Mouse (Mus musculus) limb, embryonic 11.5 days (tissue): Measurements from ENCODE around the gene Cst11. TPM values are rescaled to one million over a fixed set of nuclear protein-coding genes. Genes with fewer than 3 reads are reported as not detected.
"Not testable (repeated sequence)": the region's sequence is repeated elsewhere in the genome, so short reads cannot be mapped to it uniquely, and the experiment has no call there.

Source experiments
- ATAC-seq: fragments of 200-750 bp; cut with Nextera tagmentation; 2 replicates; pipeline ENCODE4 v1.8.0; 2017; ENCODE audit warnings: low read depth; ENCODE audit not compliant: insufficient number of reproducible peaks, low FRiP score, low TSS enrichment
- DNase-seq: peaks from one replicate; pipeline ENCODE4 v3.0.0-alpha.2; 2015; ENCODE audit warnings: low spot score
- H3K27ac ChIP-seq: fragments of 300-500 bp; sonication (generic); replicated peaks from 2 replicates; pipeline ENCODE4 v1.5.1; 2014; ENCODE audit warnings: low read depth, mild to moderate bottlenecking, low read length
- H3K27me3 ChIP-seq: fragments of 300-500 bp; sonication (generic); 2 replicates; pipeline ENCODE4 v1.6.1; 2014; ENCODE audit warnings: mild to moderate bottlenecking, low read length, mixed read lengths; ENCODE audit not compliant: control insufficient read depth, insufficient read depth
- H3K36me3 ChIP-seq: fragments of 300-500 bp; sonication (generic); 2 replicates; pipeline ENCODE4 v1.6.1; 2014; ENCODE audit warnings: mild to moderate bottlenecking, low read length, moderate library complexity, mixed read lengths; ENCODE audit not compliant: control insufficient read depth, insufficient read depth
- H3K4me1 ChIP-seq: fragments of 300-500 bp; sonication (generic); 2 replicates; pipeline ENCODE4 v1.6.1; 2014; ENCODE audit warnings: low read length, mixed read lengths; ENCODE audit not compliant: control insufficient read depth, insufficient read depth
- H3K4me2 ChIP-seq: fragments of 300-500 bp; sonication (generic); 2 replicates; pipeline ENCODE4 v1.6.1; 2014; ENCODE audit warnings: low read depth, mild to moderate bottlenecking, moderate library complexity; ENCODE audit not compliant: severe bottlenecking
- H3K4me3 ChIP-seq: fragments of 300-500 bp; sonication (generic); 2 replicates; pipeline ENCODE4 v1.5.1; 2014; ENCODE audit warnings: low read depth, low read length
- H3K9ac ChIP-seq: fragments of 300-500 bp; sonication (generic); 2 replicates; pipeline ENCODE4 v1.6.1; 2014; ENCODE audit warnings: mild to moderate bottlenecking, low read length
- H3K9me3 ChIP-seq: fragments of 300-500 bp; sonication (generic); 2 replicates; pipeline ENCODE4 v1.6.1; 2016; ENCODE audit warnings: low read length; ENCODE audit not compliant: control insufficient read depth
- WGBS: fragments of 180-500 bp; shearing (Covaris S2); extraction: QIAGEN DNeasy Blood & Tissue Kit; methylation state at CpG from one replicate; pipeline ENCODE4 v1.1.7; 2014; 5-methylcytosine and 5-hydroxymethylcytosine counted together
- polyA plus RNA-seq: library from polyadenylated mRNA; unstranded; fragments of >200 nt; fragmentation: Nextera tagmentation; extraction: Ambion mirVana; gene quantifications from 2 replicates; pipeline ENCODE4 v1.2.1, GENCODE M21; 2014

The Cst11 gene
- polyA plus RNA-seq = not detected in 2 replicates

GRCm38 (mm10) chr2:148771397-148771796 is at the start of gene Cst11:
Cst11 (minus strand) TSS chr2:148771497.
- not testable (repeated sequence) for H3K9me3 ChIP-seq, H3K4me1 ChIP-seq, H3K4me2 ChIP-seq, H3K27ac ChIP-seq, DNase-seq, H3K27me3 ChIP-seq, H3K4me3 ChIP-seq, H3K36me3 ChIP-seq, ATAC-seq, H3K9ac ChIP-seq
- 88% methylated on average over 4 of the region's 4 CpGs for WGBS

- ATAC-seq = no peak
- H3K4me3 ChIP-seq = no peak within 1 kb of the TSS
Observed at GRCm38 (mm10) chr2:148819909-148820308, 48.6 kb upstream of the Cst11 start, which contains the start of gene Cst13. Cst13 (plus strand) TSS chr2:148820081.

GRCm38 (mm10) chr2:148806696-148807095 is 35.4 kb upstream of the Cst11 start:
- ATAC-seq = no peak; the same call in 1 of the 2 replicates
- Histone ChIP-seq H3K4me2 (no peak overlapping the region), H3K9ac (no peak overlapping the region), H3K36me3 (no peaks in the 10 kb centered on the region), H3K27ac (no peak overlapping the region), H3K4me1 (no peaks in the 10 kb centered on the region), H3K27me3 (no peaks in the 10 kb centered on the region), H3K4me3 (no peak overlapping the region), H3K9me3 (no peaks in the 10 kb centered on the region)
- no peak for DNase-seq
- 69% methylated on average over 6 of the region's 6 CpGs for WGBS

More at GRCm38 (mm10) chr2:148819909-148820308, 48.6 kb upstream of the Cst11 start, which contains the start of gene Cst13:
- Histone ChIP-seq H3K27me3 (no peaks in the 10 kb centered on the region), H3K4me2 (no peak within 1 kb of the TSS), H3K9me3 (no peaks in the 10 kb centered on the region), H3K4me1 (no peaks in the 10 kb centered on the region), H3K9ac (no peak within 1 kb of the TSS), H3K36me3 (no peaks in the 10 kb centered on the region), H3K27ac (no peak within 1 kb of the TSS)
- DNase-seq = no peak

GRCm38 (mm10) chr2:148801491-148801921 is 30.2 kb upstream of the Cst11 start:
- Histone ChIP-seq H3K36me3 (no peaks in the 10 kb centered on the region), H3K9ac (no peak overlapping the region), H3K27ac (no peak overlapping the region), H3K9me3 (no peaks in the 10 kb centered on the region), H3K4me2 (no peak overlapping the region), H3K27me3 (no peaks in the 10 kb centered on the region), H3K4me1 (no peaks in the 10 kb centered on the region), H3K4me3 (no peak overlapping the region)
- WGBS = 67% methylated on average over 3 of the region's 3 CpGs
- DNase-seq (no peak), ATAC-seq (no peak)

GRCm38 (mm10) chr2:148798485-148798884 is 27.2 kb upstream of the Cst11 start, which contains the start of gene Cst8:
Cst8 (plus strand) TSS chr2:148798785.
- no peaks in the 10 kb centered on the region for H3K27me3 ChIP-seq
- no peak within 1 kb of the TSS for H3K4me2 ChIP-seq
- H3K4me3 ChIP-seq = no peak within 1 kb of the TSS
- H3K36me3 ChIP-seq = no peaks in the 10 kb centered on the region
- no peaks in the 10 kb centered on the region for H3K4me1 ChIP-seq
- H3K9ac ChIP-seq = no peak within 1 kb of the TSS
- H3K27ac ChIP-seq = no peak within 1 kb of the TSS
- 90% methylated on average over 1 of the region's 1 CpGs for WGBS
- H3K9me3 ChIP-seq = no peaks in the 10 kb centered on the region
- DNase-seq = no peak
- ATAC-seq = no peak

GRCm38 (mm10) chr2:148789142-148789541 is 17.8 kb upstream of the Cst11 start, which contains the start of gene Cst12:
Cst12 (plus strand) TSS chr2:148789361.
- Histone ChIP-seq H3K9ac (no peak within 1 kb of the TSS), H3K27me3 (no peaks in the 10 kb centered on the region), H3K4me1 (no peaks in the 10 kb centered on the region), H3K9me3 (no peaks in the 10 kb centered on the region), H3K36me3 (no peaks in the 10 kb centered on the region), H3K27ac (no peak within 1 kb of the TSS), H3K4me2 (no peak within 1 kb of the TSS), H3K4me3 (no peak within 1 kb of the TSS)
- DNase-seq (no peak), ATAC-seq (no peak)
- 90% methylated on average over 6 of the region's 6 CpGs for WGBS

- ATAC-seq (no peak; the same call in 1 of the 2 replicates), DNase-seq (no peak)
- H3K4me3 ChIP-seq = no peak within 1 kb of the TSS
- H3K27me3 ChIP-seq = no peaks in the 10 kb centered on the region
- H3K9ac ChIP-seq = no peak within 1 kb of the TSS
- 22% methylated on average over 1 of the region's 1 CpGs for WGBS
- no peak within 1 kb of the TSS for H3K4me2 ChIP-seq
- no peaks in the 10 kb centered on the region for H3K36me3 ChIP-seq
- no peaks in the 10 kb centered on the region for H3K9me3 ChIP-seq
- no peak within 1 kb of the TSS for H3K27ac ChIP-seq
- H3K4me1 ChIP-seq = no peaks in the 10 kb centered on the region
Observed at GRCm38 (mm10) chr2:148781709-148782108, 10.4 kb upstream of the Cst11 start, which contains the start of gene 8030411F24Rik. 8030411F24Rik (plus strand) TSS chr2:148782009.

- no peaks in the 10 kb centered on the region for H3K36me3 ChIP-seq
- 88% methylated on average over 1 of the region's 1 CpGs for WGBS
- no peak overlapping the region for H3K27ac ChIP-seq
- H3K27me3 ChIP-seq = no peaks in the 10 kb centered on the region
- no peak overlapping the region for H3K4me2 ChIP-seq
- no peaks in the 10 kb centered on the region for H3K9me3 ChIP-seq
- DNase-seq (no peak), ATAC-seq (no peak)
- H3K4me3 ChIP-seq = no peak overlapping the region
- no peak overlapping the region for H3K9ac ChIP-seq
- no peaks in the 10 kb centered on the region for H3K4me1 ChIP-seq
Observed at GRCm38 (mm10) chr2:148763648-148764388, 7.5 kb downstream of the Cst11 start.
